Mouse (Mus musculus) thymus, adult 2 months (tissue): ENCODE results near the gene Nifk.

Experiments used
- CTCF ChIP-seq: fragments of 200-500 bp; IDR thresholded peaks from 2 replicates; pipeline ENCODE4 v1.5.1; 2012; ENCODE audit warnings: mild to moderate bottlenecking, control low read depth, low read length, moderate library complexity, borderline replicate concordance; ENCODE audit not compliant: control insufficient read depth, poor library complexity, insufficient read depth; ENCODE audit errors: extremely low read depth
- POLR2A ChIP-seq: fragments of 200-500 bp; IDR thresholded peaks from 2 replicates; pipeline ENCODE4 v1.6.1; 2012; ENCODE audit warnings: mild to moderate bottlenecking, low read length, control low read depth, moderate library complexity; ENCODE audit not compliant: control insufficient read depth, poor library complexity, insufficient read depth; ENCODE audit errors: extremely low read depth

GRCm38 (mm10) chr1:118292291-118292690 lies 29.3 kb upstream of the Nifk start:
- TF ChIP-seq POLR2A (no peak), CTCF (no peak)
